Mouse (Mus musculus): Measurements from ENCODE around the gene Rapgef6.

The Rapgef6 gene

DNA sequence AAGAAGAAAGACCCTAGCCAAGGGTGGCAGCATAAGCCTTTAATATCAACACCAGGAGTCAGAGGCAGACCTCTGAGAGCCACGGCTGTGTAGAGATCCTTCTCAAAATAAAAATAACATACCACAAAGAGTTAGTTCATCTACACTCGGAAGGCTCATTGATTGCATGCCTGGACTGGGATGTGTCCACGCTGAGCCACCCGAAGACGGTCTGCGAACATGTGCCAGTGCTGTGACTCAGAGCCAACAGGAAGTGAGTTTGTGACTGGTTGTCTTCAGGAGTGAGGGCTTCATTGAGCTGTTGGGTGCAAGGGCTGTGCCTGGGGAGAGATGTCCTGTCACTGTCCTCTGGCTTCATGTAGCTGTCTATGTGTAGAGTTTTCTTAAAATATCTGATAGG lies 171.0 kb downstream of the Rapgef6 start:
- DNase-seq (ENCODE audit: low spot score in 2 of 2): no peak

DNA sequence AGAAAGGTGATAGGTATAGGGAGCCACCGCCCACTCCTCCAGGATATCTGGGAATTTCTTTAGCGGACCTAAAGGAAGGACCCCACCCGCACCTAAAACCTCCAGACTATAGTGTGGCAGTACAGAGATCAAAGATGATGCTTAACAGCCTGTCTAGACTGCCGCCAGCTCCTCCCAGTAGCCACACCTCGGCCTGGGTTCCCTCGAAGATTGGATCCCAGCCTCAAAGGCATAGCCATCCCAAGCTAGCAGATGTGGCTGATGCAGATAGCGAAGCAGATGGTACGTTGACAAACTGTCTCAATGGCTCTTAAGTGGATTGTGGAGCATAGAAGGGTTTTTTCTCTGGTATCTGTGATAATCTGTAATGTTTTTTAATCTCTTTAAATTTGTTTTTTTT lies 171.6 kb downstream of the Rapgef6 start:
- DNase-seq (ENCODE audit: low spot score in 2 of 2): no peak

DNA sequence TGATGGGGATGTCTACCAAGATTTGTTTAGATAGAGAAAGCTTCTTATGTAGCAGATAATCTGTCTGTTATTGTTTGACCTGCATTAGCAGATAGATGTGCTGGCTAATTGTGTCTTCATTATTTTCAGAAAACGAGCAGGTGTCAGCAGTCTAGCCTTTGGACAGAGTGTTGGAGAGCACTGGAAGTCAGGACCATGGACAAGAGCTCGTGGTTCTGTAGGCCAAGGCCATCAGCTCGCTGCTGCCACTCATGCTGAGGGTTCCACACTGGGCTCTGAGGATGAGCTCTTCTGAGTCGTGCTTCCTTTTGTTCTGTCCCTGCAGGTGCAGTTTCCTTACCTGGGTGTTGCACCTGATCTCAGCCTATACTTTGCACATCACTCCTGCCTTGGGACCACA lies 173.3 kb downstream of the Rapgef6 start:
- DNase-seq (ENCODE audit: low spot score in 2 of 2): no peak

DNA sequence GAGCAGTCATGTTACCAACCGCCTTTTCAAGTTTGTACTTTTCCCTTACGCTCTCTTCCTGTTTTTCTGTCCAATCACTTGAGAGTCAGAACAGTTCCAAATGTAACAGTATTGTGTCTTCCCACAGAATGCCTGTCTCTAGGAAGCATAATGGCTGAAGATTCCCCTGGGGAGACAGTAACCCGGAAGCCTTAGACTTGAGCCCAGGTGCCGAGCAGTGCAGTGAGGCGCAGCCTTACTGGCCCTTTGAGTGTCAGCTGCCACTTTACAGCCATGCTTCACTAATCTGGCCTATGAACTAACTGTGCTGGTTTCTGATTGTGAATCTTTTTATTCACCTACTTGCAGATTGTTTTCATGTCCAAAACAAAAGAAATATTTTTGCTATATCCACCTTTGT lies 175.0 kb downstream of the Rapgef6 start:
- DNase-seq (ENCODE audit: low spot score in 2 of 2): no peak

DNA sequence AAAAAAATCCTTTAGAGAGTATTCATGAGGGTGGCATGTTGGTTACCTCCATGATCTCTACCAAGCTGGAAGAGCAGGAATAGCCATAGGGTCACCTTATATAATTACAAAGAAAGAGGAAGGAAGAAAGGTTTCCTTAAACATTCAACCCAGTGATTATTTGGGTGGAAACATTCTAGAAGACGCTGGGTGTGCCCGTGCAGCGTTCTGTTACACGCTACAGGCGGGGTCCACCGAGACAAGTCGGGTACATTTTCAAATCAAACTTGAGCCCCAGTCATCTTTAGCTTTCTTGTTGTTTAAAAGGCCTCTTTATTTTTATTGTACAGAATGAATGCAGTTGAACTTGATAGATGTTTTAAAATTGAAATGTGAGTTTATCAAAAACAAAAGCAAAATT lies 176.0 kb downstream of the Rapgef6 start:
- DNase-seq (ENCODE audit: low spot score in 2 of 2): no peak

DNA sequence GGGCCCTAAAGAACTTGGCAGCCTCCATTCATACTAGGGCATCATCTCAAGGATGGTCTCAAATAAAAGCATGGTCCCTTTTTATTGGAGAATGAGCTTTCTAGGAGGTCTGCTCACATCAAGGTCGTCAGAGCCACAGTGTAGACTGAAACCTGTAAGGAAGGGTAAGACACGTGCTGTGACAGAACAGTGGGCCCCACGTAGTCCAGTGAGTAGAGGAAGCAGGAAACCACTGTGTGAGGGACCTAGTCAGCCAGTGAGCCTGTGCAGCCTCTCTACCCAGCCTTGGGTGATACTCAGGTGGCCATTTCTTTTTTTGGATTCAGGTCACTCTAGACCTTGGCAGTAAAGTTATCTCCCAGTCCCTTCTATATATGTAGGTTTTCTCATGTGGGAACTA lies 177.3 kb downstream of the Rapgef6 start:
- DNase-seq (ENCODE audit: low spot score in 2 of 2): no peak

DNA sequence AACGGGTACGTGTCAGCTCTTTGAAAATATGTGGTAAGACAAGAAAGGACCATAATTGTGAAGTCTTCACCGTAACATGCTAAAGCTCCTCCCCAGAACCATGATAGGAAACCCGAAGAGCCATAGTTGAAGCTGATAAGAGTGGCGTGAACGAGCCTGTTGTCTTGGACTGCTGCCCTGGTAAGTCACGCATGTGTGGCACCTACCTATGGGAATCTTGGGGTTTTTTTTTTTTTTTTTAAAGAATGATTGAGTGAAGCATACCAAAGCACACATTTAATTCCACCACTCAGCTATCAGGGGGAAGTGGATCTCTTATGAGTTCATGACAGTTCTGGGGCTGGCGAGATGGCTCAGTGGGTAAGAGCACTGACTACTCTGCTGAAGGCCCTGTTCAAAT lies 179.2 kb downstream of the Rapgef6 start:
- no peak for DNase-seq (ENCODE audit: low spot score in 2 of 2)

DNA sequence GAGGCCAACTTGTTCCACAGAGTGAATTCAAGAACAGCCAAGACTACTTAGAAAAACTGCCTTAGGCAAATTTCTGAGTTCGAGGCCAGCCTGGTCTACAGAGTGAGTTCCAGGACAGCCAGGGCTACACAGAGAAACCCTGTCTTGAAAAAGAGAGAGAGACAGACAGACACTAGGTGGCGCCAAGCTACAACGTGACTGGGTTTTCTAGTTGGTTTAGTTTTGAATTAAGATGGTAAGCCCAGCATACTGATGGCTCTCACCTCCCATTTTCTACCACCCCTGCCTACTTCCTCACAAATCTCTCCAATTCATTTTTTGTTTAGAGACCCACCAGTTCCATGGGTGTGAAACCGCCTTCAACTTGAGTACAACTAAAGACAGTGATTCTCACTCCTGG lies 180.7 kb downstream of the Rapgef6 start:
- DNase-seq (ENCODE audit: low spot score in 2 of 2): peak; percentile 49 to 62

DNA sequence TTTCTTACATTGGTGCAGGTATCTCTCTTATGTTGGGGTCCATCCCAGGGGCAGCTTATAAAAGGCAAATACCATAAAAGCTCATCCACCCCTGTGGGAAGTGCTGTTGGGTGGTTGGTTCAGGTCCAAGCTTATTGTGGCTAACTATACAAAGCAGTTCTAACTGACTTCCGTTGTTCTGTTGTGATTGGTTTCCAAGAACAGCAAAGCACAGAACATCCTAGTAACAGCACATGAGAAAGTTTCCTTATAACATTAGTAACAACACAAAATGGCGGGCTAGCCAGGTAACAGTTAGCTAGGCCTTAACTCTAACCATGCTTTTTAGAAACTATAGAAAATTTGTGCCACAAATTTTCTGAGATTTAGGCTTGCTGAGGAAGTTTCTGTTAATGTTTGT lies 185.5 kb downstream of the Rapgef6 start:
- DNase-seq (ENCODE audit: low spot score in 2 of 2): no peak

DNA sequence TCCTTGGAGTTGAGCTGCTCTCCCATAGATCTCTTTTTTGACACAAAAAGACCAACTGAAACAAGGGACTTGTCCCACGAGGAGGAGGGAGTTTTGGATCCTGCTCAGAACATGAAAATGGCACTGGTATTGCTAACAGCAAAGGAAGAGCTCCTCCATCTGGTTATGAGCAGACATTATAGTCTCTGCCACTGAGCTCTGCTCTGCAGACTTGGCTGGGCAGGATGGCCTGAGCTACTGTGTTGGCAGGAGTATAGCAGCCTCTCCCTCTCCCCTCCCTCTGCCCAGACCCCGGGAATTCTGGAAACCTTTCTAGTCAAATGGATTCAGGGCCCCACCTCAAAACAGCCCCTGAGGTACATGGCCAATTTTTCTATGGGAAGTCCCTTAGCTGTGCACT lies 187.0 kb downstream of the Rapgef6 start:
- DNase-seq (ENCODE audit: low spot score in 2 of 2): no peak

DNA sequence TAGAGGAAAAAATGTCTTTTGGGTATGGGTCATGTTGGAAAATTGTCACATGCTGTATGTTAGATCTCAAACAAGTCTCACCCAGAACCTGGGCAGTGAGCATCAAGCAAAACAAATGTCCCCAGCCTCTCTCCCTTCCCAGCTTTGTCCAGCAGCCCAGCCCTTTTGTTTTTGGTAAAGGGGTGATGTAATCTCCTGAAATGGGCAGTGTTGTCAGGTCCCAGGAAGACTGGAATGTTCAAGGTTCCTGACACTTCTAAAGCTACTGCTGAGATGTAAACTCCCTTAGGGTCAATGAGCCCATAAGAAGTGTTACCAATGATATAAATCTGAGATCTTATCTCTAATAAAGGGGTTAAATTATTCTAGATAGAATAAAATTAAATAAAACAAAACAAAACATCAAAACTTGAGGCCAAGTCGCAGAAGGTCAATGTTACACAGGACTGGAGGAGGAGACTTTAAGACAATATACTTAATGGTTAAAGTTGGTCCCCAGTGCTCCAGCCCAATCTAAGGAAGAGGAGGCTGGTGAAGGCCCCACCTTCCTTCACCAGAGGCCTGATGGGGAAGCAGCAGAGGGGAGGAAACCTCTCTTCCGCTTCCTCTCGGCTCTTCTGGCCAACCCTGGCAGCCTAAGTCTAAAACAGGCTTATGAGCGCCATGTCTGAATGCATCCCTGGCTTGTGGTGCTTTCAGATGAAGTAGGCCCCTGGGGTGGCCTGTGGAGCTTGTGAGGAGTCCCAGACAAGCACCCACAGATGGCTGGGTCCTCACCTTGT lies 188.1 kb downstream of the Rapgef6 start:
- no peak for DNase-seq (ENCODE audit: low spot score in 2 of 2)

DNA sequence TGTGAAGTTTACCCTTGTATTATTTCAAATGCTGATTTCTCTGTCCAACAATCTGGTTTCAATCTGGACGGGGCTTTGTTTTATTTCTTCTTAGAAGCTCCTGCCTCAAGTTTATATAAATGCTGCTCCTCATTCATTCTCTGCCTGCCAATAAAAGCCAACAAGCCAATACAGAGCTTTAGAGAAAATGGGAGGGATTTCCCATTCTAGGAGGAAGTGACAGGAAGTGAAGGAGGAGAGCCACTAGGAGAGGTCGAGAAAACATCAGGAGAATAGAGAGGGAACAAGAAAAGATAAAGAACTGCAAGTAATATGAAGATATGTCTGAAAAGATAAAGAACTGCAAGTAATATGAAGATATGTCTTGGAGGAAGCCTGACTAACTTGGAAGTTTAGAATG lies 190.2 kb downstream of the Rapgef6 start:
- no peak for DNase-seq (ENCODE audit: low spot score in 2 of 2)

DNA sequence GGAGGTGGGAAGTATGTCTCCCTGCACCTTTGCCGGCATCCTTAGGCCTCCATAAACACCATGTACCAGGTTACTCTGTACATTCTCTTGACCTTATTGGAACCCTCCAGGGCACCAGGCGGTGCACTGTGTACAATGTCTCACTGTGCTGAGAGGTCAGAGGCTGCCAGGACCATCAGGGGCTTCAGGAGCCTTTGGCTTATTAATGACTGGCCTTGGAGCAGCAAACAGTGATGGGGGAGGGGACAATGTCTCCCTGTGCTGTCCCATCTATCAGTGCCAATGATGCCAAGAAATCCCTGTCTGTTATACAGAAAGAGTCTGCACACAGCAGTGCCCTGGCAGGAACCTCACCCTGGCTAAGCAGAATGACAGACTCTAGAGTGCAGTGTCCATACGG lies 195.2 kb downstream of the Rapgef6 start:
- DNase-seq (ENCODE audit: low spot score in 2 of 2): no peak

DNA sequence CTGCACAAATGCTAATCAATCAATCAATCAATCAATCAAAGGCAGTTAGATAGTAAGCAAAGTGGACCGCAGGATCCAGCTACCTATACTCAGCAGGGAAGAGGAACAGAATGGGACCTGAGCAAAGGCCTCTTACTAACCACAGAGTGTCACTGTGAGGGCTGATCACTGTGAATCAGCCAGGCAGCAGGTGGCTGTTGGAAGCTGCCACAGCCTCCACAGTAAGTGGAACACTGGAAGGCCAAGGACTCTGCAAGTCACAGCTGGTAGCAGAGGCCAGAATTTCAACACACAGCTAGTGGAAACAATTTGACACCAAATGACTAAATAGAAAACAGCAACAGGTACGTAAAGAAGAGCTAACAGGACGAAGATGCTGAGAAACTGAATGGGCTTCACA lies 196.0 kb downstream of the Rapgef6 start:
- no peak for DNase-seq (ENCODE audit: low spot score in 2 of 2)

DNA sequence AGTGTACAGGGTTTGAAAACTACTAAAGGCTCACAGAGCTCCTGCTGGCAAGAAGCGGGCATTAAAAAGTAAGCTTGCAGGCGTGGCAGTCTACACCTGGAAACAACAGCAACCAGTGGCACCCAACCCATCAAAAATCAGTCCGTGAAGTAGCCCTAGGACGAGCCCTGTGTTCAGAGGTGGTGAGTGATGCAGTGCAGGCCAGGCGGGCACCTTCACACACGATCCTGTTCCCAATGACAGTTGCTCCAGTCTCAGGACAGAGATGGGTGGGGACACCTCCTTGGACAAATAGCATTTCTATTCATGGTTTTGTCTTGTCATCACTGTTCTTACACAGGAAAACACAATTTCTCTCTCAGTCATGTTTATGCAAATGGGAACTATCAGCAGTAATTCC lies 199.4 kb downstream of the Rapgef6 start:
- DNase-seq (ENCODE audit: low spot score in 2 of 2): no peak

DNA sequence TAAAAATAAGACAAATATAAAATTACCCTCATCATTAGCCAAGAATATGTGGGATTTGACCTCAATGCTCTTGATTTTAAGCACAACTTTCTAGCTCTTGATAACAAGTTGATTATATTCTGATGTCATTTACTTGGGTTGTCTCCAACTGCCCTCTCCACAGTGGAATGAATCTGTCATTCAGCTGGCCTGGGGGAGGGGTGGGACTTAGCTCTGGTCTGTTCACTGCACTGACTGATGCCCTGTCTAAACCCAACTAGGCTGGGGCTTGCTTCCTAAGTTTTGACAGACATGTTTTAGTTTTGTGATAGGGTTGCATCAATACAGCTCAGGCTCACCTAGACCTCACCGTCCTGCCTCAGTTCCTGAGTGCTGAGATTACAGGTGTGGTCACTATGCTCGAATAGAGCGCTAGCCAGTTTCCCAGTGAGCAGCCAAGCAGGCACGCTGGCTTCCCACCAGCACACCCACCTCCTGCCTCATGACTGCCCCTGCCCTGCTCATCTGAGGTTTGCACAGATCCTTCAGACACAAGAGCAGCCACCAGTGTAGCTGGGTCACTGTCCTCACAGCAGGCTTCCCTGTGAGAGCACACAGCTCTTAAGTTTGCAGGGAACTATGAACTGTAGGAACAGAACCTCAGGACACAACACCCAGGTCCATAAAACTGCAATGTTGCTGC lies 201.8 kb downstream of the Rapgef6 start:
- DNase-seq (ENCODE audit: low spot score in 2 of 2): no peak

DNA sequence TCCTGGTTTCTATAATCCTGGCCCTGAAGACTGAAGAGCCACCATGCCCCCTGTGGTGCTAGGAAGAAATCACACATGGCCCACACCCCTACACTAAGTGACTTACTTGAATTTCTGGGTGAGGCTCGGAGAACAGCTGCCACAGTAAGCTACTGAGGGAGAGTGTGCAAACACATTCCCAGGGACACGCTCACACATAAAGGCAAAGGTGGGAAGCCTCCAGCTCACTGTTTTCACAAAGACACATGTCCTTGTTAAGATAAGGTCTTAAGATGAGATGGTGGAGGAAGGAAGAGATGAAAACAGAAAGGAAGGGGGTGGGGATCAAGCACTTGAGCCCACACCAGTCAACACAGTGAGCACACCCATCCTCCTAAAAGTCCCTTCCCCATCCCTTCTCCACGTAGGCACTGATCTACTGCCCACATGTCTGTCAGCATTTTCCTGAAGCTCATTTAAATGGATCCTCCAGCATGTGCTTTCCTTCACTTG lies 204.0 kb downstream of the Rapgef6 start:
- DNase-seq (ENCODE audit: low spot score in 2 of 2): no peak

DNA sequence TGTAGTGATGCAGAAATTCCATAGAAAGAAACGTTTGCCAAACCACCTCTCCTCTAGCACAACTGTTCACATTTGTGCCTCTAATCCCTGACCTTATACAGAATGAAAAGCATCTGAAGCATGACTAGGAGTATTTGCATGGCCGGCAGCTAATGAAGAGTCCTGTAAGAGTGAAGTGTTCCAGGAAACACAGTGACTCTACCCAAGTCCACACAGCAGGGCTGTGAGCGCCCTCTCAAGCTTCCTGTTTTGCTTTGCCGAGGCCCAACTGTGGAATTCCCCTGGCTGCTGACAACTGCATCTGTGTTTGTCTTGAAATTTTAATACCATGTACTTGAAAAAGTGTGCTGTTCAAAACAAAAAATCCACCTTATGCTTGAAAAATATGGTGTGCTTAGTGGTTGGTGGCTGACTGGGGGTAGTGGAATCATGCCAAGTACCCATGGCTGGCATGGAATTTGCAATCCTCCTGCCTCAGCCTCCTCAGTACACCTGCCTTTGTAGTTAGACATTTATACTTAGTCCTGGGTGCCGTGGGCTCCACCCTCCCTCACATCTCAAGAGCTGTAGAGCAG lies 204.8 kb downstream of the Rapgef6 start:
- DNase-seq (ENCODE audit: low spot score in 2 of 2): no peak

DNA sequence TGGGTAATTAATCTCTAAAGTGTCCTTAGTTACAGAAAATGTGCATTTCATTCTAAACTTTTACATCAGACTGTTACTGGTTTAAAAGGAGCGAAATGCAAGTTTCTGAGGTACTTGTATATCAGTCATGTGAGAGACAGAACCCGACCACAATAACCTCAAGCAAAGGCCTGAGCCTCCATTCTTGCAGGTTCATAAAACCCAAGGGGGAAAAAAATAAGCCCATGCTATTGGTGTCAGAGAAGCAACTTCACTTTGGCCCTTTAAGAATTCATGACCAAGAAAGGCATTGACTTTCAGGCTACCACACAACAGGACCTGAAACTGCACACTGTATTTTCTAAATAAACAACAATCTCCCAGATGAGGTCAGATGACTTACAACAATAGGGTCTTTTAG lies 205.7 kb downstream of the Rapgef6 start:
- DNase-seq (ENCODE audit: low spot score in 2 of 2): no peak

DNA sequence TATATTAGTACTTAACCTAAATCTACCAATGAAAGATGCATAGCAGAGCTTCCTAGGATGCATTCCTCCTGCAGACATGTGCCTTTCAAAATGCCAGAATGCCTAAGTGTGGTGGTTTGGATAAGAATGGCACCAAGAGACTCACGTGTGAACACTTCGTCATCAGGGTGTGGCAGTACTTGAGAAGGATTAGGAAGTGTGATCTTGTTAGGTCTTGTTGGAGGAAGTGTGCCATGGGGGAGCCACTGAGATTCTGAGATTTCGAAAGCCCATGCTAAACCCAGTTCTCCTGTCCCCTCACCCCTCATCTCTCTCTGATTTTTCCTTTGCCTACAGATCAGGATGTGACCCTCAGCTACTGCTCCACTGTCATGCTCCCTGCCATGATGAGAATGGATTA lies 206.7 kb downstream of the Rapgef6 start:
- DNase-seq (ENCODE audit: low spot score in 2 of 2): no peak

DNA sequence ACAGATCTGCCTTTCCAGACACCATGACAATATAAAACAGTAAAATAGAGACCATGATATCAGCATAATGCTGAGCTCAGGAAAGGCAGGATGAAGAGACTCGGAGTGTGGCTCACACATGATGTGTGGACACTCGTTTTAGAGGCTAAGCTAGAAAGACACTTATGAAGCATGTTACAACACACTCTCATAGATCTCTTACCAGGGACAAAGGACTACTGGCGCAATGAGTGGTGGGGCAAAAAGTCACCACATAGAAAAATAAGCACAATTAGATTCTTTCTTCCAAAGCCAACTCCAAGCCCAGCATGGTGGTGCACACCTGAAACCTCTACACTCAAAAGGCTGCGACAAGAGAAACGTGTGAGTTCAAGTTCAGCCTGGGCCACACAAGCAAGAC lies 208.3 kb downstream of the Rapgef6 start:
- no peak for DNase-seq (ENCODE audit: low spot score in 2 of 2)

DNA sequence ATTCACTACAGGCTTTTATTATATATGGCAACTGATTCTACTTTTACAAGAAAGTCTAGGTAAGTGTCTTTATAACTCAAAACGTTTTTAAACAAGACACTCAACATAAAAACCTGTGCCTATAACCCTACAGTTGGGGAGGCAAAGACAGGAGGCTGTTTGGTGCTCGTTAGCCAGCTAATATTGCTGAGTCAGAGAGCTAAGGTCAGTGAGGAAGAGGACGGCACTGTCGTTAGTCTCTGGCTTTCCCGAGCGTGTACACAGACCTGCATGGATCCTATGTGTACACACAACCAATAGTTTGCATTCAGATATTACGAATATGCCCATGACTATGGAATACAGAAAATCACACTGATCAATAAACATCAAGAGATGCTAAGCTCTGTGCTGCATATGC lies 208.7 kb downstream of the Rapgef6 start:
- DNase-seq (ENCODE audit: low spot score in 2 of 2): no peak

DNA sequence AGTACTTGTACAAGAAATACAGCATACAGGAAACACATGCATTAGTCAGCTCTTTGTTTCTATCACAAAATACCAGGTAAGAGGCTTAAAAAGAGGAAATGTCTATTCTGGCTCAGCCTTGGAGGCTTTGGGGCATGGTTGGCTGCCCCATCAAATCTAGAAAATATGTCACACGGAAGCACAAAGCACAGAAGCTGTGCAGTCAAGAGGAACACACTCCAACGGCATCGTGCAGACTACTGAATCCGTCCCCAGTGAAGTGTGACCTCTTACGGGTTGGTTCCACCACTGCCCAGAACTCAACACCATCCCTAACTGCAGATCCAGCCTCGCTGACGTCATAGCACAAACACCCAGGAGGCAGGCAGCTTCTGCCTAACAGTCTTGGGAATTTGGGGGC lies 210.9 kb downstream of the Rapgef6 start:
- DNase-seq (ENCODE audit: low spot score in 2 of 2): no peak
